Mouse (Mus musculus) liver, embryonic 14.5 days (tissue): ENCODE measurements around the gene Hoxa5.

Experiments
- CTCF ChIP-seq: IDR thresholded peaks from 2 replicates; pipeline ENCODE4 v1.5.1; 2016; ENCODE audit warnings: antibody characterized with exemption, low read depth, control low read depth
- EP300 ChIP-seq: IDR thresholded peaks from 2 replicates; pipeline ENCODE4 v1.6.1; 2016; ENCODE audit warnings: antibody characterized with exemption, low read depth

DNA sequence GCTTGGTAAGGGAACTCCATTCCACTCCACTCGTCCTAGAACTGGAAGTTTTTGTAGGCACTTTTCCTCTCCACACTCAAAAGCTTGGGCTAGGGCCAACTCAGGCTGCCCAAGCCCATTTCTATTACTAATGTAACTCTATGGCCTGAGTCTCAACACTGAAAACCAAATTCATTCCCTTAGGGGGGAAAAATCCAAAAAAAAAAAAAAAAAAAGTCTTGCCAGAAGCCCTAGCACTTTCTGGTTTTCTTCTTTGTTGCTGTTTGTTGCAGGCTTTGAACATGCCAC is 42.4 kb downstream of the Hoxa5 start:
- TF ChIP-seq CTCF (no peak), EP300 (no peak)
